Mouse (Mus musculus) forebrain, embryonic 15.5 days (tissue): ENCODE results near the gene Ush1g. TPM values are rescaled to one million over a fixed set of nuclear protein-coding genes. Genes with fewer than 3 reads are reported as not detected.

ENCODE experiments used
- ATAC-seq: fragments of 200-750 bp; cut with Nextera tagmentation; replicated peaks from 2 replicates; pipeline ENCODE4 v1.8.0; 2017; ENCODE audit warnings: mild to moderate bottlenecking, moderate TSS enrichment, moderate library complexity
- H3K27ac ChIP-seq: fragments of 300-500 bp; sonication (generic); replicated peaks from 2 replicates; pipeline ENCODE4 v1.5.1; 2015; ENCODE audit warnings: mild to moderate bottlenecking, inconsistent platforms
- H3K27me3 ChIP-seq: fragments of 300-500 bp; sonication (generic); 2 replicates; pipeline ENCODE4 v1.6.1; 2015; ENCODE audit warnings: inconsistent platforms
- H3K36me3 ChIP-seq: fragments of 300-500 bp; sonication (generic); 2 replicates; pipeline ENCODE4 v1.6.1; 2015; ENCODE audit warnings: mild to moderate bottlenecking, inconsistent platforms
- H3K4me1 ChIP-seq: fragments of 300-500 bp; sonication (generic); 2 replicates; pipeline ENCODE4 v1.6.1; 2015; ENCODE audit warnings: inconsistent platforms
- H3K4me2 ChIP-seq: fragments of 300-500 bp; sonication (generic); replicated peaks from 2 replicates; pipeline ENCODE4 v1.6.1; 2015; ENCODE audit warnings: mild to moderate bottlenecking, inconsistent platforms
- H3K4me3 ChIP-seq: fragments of 300-500 bp; sonication (generic); 2 replicates; pipeline ENCODE4 v1.5.1; 2015; ENCODE audit warnings: mild to moderate bottlenecking, inconsistent platforms
- H3K9ac ChIP-seq: fragments of 300-500 bp; sonication (generic); replicated peaks from 2 replicates; pipeline ENCODE4 v1.6.1; 2015; ENCODE audit warnings: mild to moderate bottlenecking, inconsistent platforms
- H3K9me3 ChIP-seq: fragments of 300-500 bp; sonication (generic); 2 replicates; pipeline ENCODE4 v1.6.1; 2016; ENCODE audit warnings: inconsistent platforms
- WGBS: fragments of 180-500 bp; shearing (Covaris S2); methylation state at CpG from one replicate; pipeline ENCODE4 v1.1.7; 2015; ENCODE audit warnings: mixed read lengths; 5-methylcytosine and 5-hydroxymethylcytosine counted together
- polyA plus RNA-seq: library from polyadenylated mRNA; unstranded; fragments of >200 nt; fragmentation: Nextera tagmentation; extraction: Ambion mirVana; gene quantifications from 2 replicates; pipeline ENCODE4 v1.2.1, GENCODE M21; 2015

The Ush1g gene
- polyA plus RNA-seq, 1 experiment from 2014 or later = 0.05 TPM

GRCm38 (mm10) chr11:115326730-115327129 is 4.9 kb upstream of the Ush1g start:
- no peaks in the 10 kb centered on the region for H3K9me3 ChIP-seq
- H3K4me1 ChIP-seq = peaks cover 15% of the 10 kb centered on the region
- no peak for ATAC-seq
- no peaks in the 10 kb centered on the region for H3K36me3 ChIP-seq
- no peak overlapping the region for H3K4me3 ChIP-seq
- WGBS = 75% methylated on average over 7 of the region's 7 CpGs
- no peak overlapping the region for H3K9ac ChIP-seq
- H3K27ac ChIP-seq = no peak overlapping the region
- H3K27me3 ChIP-seq = peaks cover 29% of the 10 kb centered on the region
- no peak overlapping the region for H3K4me2 ChIP-seq

DNA sequence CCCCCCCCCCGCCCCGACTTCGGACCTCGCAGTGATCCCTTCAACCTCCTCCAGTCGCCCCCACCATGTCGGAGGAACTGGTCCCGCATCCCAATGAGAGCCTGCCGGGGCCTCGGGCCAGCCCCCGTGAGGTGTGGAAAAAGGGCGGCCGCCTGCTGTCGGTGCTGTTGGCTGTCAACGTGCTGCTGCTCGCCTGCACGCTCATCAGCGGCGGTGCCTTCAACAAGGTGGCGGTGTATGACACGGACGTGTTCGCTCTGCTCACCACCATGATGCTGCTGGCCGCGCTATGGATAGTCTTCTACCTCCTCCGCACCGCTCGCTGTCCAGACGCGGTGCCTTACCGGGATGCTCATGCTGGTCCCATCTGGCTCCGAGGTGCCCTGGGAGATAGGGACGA is 1.5 kb upstream of the Ush1g start:
- 18% methylated on average over 32 of the region's 32 CpGs for WGBS
- H3K4me2 ChIP-seq = no peak overlapping the region

GRCm38 (mm10) chr11:115319704-115320383 is 2.0 kb downstream of the Ush1g start:
- Histone ChIP-seq H3K9ac (no peak overlapping the region), H3K27me3 (peaks cover 89% of the 10 kb centered on the region), H3K27ac (no peak overlapping the region), H3K4me2 (no peak overlapping the region), H3K36me3 (no peaks in the 10 kb centered on the region), H3K4me3 (no peak overlapping the region), H3K4me1 (peaks cover 32% of the 10 kb centered on the region), H3K9me3 (no peaks in the 10 kb centered on the region)
- no peak for ATAC-seq
- 4% methylated on average over 18 of the region's 18 CpGs for WGBS

More for the DNA sequence above, 1.5 kb upstream of the Ush1g start:
- Histone ChIP-seq H3K4me3 (no peak overlapping the region), H3K36me3 (no peaks in the 10 kb centered on the region), H3K4me1 (peaks cover 27% of the 10 kb centered on the region), H3K27ac (no peak overlapping the region), H3K9me3 (no peaks in the 10 kb centered on the region), H3K9ac (no peak overlapping the region), H3K27me3 (peaks cover 61% of the 10 kb centered on the region)
- ATAC-seq = 0 out of 2 replicates have a peak, but pooled peaks have one; percentile 26

DNA sequence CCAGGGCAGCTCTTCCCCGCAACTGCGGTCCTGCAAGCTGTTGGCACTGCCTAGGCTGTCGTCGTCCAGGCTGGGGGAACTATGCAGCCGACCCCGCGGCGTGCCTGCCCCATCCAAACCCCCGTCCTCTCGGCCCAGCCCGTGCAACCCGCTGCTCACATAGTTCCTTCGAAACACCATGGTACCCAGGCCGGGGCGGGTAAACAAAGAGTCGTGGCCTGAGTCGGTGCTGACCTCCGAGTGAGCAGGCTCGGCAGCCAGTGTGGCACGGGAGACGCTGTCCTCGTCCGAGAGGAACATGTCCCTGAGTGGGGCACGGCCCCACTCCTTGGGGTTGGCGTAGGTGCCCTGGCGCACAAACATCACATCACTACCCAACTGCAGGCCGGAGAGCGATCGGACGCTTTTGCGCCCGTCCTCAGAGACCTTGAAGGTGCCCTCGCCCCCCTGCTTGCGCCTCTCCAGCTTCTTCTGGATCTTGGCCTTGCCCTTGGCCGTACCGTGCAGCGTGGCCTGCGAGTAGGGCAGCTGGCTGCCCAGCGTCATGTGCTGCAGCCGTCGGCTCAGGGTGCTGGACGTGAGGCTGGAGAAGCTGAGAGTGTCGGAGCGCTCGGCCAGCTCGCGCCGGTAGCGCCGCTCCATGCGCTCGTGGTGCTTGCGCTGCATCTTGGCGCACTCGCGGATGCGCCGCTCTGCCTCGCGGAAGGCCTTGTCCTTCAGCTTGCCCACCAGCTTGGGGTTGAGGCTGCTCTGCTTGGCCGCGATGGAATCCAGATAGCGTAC is 3.4 kb downstream of the Ush1g start:
- 5% methylated on average over 63 of the region's 63 CpGs for WGBS
- Histone ChIP-seq H3K4me2 (peak overlapping the region; percentile 5; the same call in 1 of the 2 replicates), H3K9ac (no peak overlapping the region), H3K4me3 (no peak overlapping the region; the same call in 1 of the 2 replicates), H3K36me3 (no peaks in the 10 kb centered on the region), H3K27me3 (peaks cover 92% of the 10 kb centered on the region), H3K9me3 (no peaks in the 10 kb centered on the region), H3K4me1 (peaks cover 31% of the 10 kb centered on the region), H3K27ac (no peak overlapping the region)
- ATAC-seq = no peak

GRCm38 (mm10) chr11:115317204-115317603 is 4.6 kb downstream of the Ush1g start:
- H3K4me3 ChIP-seq = no peak overlapping the region
- no peak overlapping the region for H3K27ac ChIP-seq
- no peak overlapping the region for H3K9ac ChIP-seq
- ATAC-seq = no peak
- H3K36me3 ChIP-seq = no peaks in the 10 kb centered on the region
- H3K9me3 ChIP-seq = no peaks in the 10 kb centered on the region
- 58% methylated on average over 7 of the region's 7 CpGs for WGBS
- H3K4me1 ChIP-seq = peaks cover 22% of the 10 kb centered on the region
- peaks cover 80% of the 10 kb centered on the region for H3K27me3 ChIP-seq
- no peak overlapping the region for H3K4me2 ChIP-seq

- no peak for ATAC-seq
- Histone ChIP-seq H3K4me2 (no peak overlapping the region), H3K27ac (no peak overlapping the region), H3K4me3 (no peak overlapping the region), H3K36me3 (no peaks in the 10 kb centered on the region), H3K9me3 (no peaks in the 10 kb centered on the region), H3K4me1 (peaks cover 11% of the 10 kb centered on the region), H3K27me3 (peaks cover 53% of the 10 kb centered on the region), H3K9ac (no peak overlapping the region)
- WGBS = 51% methylated on average over 2 of the region's 2 CpGs
Observed at GRCm38 (mm10) chr11:115314249-115314648, 7.6 kb downstream of the Ush1g start.

- no peak overlapping the region for H3K9ac ChIP-seq
- ATAC-seq = no peak
- 92% methylated on average over 1 of the region's 1 CpGs for WGBS
Observed at GRCm38 (mm10) chr11:115308781-115309180, 13.1 kb downstream of the Ush1g start.

GRCm38 (mm10) chr11:115306863-115307262 is 15.0 kb downstream of the Ush1g start, which contains the start of gene Otop2:
Otop2 (plus strand) TSS chr11:115307163.
- Histone ChIP-seq H3K4me3 (no peak within 1 kb of the TSS), H3K27me3 (no peaks in the 10 kb centered on the region), H3K9ac (no peak within 1 kb of the TSS), H3K9me3 (no peaks in the 10 kb centered on the region), H3K4me2 (no peak within 1 kb of the TSS), H3K4me1 (no peaks in the 10 kb centered on the region), H3K27ac (no peak within 1 kb of the TSS), H3K36me3 (no peaks in the 10 kb centered on the region)
- WGBS = 18% methylated on average over 8 of the region's 8 CpGs
- no peak for ATAC-seq

More at GRCm38 (mm10) chr11:115308781-115309180, 13.1 kb downstream of the Ush1g start:
- Histone ChIP-seq H3K27me3 (no peaks in the 10 kb centered on the region), H3K27ac (no peak overlapping the region), H3K9me3 (no peaks in the 10 kb centered on the region), H3K36me3 (no peaks in the 10 kb centered on the region), H3K4me3 (no peak overlapping the region), H3K4me1 (no peaks in the 10 kb centered on the region), H3K4me2 (no peak overlapping the region)

- H3K4me2 ChIP-seq = no peak overlapping the region
- no peak for ATAC-seq
- no peaks in the 10 kb centered on the region for H3K27me3 ChIP-seq
- WGBS = 85% methylated on average over 8 of the region's 8 CpGs
- H3K9ac ChIP-seq = no peak overlapping the region
- H3K9me3 ChIP-seq = no peaks in the 10 kb centered on the region
- no peak overlapping the region for H3K4me3 ChIP-seq
- no peaks in the 10 kb centered on the region for H3K36me3 ChIP-seq
- H3K4me1 ChIP-seq = no peaks in the 10 kb centered on the region
- no peak overlapping the region for H3K27ac ChIP-seq
Observed at GRCm38 (mm10) chr11:115303167-115303566, 18.7 kb downstream of the Ush1g start.

DNA sequence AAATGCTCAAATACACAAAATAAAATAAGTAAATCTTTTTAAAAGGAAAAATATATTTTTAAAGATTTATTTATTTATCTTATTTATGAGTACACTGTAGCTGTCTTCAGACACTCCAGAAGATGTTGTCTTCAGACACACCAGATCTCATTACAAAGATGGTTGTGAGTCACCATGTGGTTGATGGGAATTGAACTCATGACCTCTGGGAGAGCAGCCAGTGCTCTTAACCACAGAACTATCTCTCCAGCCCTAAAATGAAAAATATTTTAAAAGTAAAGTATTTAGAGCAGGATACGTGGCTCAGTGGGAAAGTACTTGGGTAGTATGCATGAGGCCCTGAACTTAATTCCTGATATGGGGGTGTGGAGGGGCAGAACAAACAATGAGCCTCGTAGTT is 20.5 kb downstream of the Ush1g start:
- H3K9me3 ChIP-seq = no peaks in the 10 kb centered on the region
- no peak for ATAC-seq
- H3K4me3 ChIP-seq = no peak overlapping the region
- no peak overlapping the region for H3K9ac ChIP-seq
- H3K27ac ChIP-seq = no peak overlapping the region
- H3K4me1 ChIP-seq = peaks cover 8% of the 10 kb centered on the region
- no peaks in the 10 kb centered on the region for H3K27me3 ChIP-seq
- H3K4me2 ChIP-seq = no peak overlapping the region
- no peaks in the 10 kb centered on the region for H3K36me3 ChIP-seq
- 85% methylated on average over 2 of the region's 2 CpGs for WGBS

DNA sequence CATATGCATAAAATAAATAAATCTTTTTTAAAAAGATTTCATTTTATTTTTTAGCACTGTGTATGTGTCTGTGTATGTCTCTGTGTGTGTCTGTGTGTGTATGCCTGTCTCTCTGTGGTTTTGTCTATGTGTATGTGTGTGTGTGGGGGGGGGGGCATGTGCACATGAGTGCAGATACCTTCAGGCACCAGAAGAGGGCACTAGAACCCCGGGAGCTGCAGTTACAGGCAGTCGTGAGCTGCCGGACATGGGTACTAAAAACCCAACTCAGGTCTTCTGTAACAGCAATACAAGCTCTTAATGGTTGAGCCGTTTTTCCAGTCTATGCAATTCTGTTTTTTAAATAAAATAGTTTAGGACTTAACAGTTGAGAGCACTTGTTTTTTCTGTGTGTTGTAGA is 21.1 kb downstream of the Ush1g start:
- no peak overlapping the region for H3K27ac ChIP-seq
- H3K36me3 ChIP-seq = no peaks in the 10 kb centered on the region
- H3K4me1 ChIP-seq = peaks cover 8% of the 10 kb centered on the region
- 80% methylated on average over 4 of the region's 4 CpGs for WGBS
- no peaks in the 10 kb centered on the region for H3K9me3 ChIP-seq
- no peak overlapping the region for H3K4me3 ChIP-seq
- no peaks in the 10 kb centered on the region for H3K27me3 ChIP-seq
- ATAC-seq = no peak
- no peak overlapping the region for H3K9ac ChIP-seq
- no peak overlapping the region for H3K4me2 ChIP-seq

- Histone ChIP-seq H3K4me3 (no peak overlapping the region), H3K27me3 (no peaks in the 10 kb centered on the region), H3K4me1 (peaks cover 8% of the 10 kb centered on the region), H3K27ac (no peak overlapping the region), H3K36me3 (no peaks in the 10 kb centered on the region), H3K9ac (no peak overlapping the region), H3K4me2 (no peak overlapping the region), H3K9me3 (no peaks in the 10 kb centered on the region)
- 75% methylated on average over 8 of the region's 8 CpGs for WGBS
- ATAC-seq = no peak
Observed at GRCm38 (mm10) chr11:115298160-115298559, 23.7 kb downstream of the Ush1g start.
